Mouse (Mus musculus) liver, embryonic 15.5 days (tissue): ENCODE measurements around the gene Strbp. TPM values are rescaled to one million over a fixed set of nuclear protein-coding genes. Genes with fewer than 3 reads are reported as not detected.

Source experiments
- ATAC-seq: fragments of 200-750 bp; cut with Nextera tagmentation; 2 replicates; pipeline ENCODE4 v1.8.0; 2017; ENCODE audit warnings: moderate number of reproducible peaks, mild to moderate bottlenecking, moderate library complexity; ENCODE audit not compliant: insufficient read depth
- H3K27ac ChIP-seq: fragments of 300-500 bp; sonication (generic); replicated peaks from 2 replicates; pipeline ENCODE4 v1.5.1; 2015; ENCODE audit warnings: mild to moderate bottlenecking, inconsistent platforms
- H3K27me3 ChIP-seq: fragments of 300-500 bp; sonication (generic); 2 replicates; pipeline ENCODE4 v1.6.1; 2015; ENCODE audit warnings: mild to moderate bottlenecking, inconsistent platforms
- H3K36me3 ChIP-seq: fragments of 300-500 bp; sonication (generic); replicated peaks from 2 replicates; pipeline ENCODE4 v1.6.1; 2015; ENCODE audit warnings: moderate library complexity, mild to moderate bottlenecking, inconsistent platforms
- H3K4me1 ChIP-seq: fragments of 300-500 bp; sonication (generic); replicated peaks from 2 replicates; pipeline ENCODE4 v1.6.1; 2015; ENCODE audit warnings: inconsistent platforms
- H3K4me2 ChIP-seq: fragments of 300-500 bp; sonication (generic); 2 replicates; pipeline ENCODE4 v1.6.1; 2015; ENCODE audit warnings: moderate library complexity, mild to moderate bottlenecking, inconsistent platforms
- H3K4me3 ChIP-seq: fragments of 300-500 bp; sonication (generic); replicated peaks from 2 replicates; pipeline ENCODE4 v1.5.1; 2015; ENCODE audit warnings: mild to moderate bottlenecking, inconsistent platforms
- H3K9ac ChIP-seq: fragments of 300-500 bp; sonication (generic); 2 replicates; pipeline ENCODE4 v1.6.1; 2015; ENCODE audit warnings: moderate library complexity, mild to moderate bottlenecking, inconsistent platforms
- H3K9me3 ChIP-seq: fragments of 300-500 bp; sonication (generic); replicated peaks from 2 replicates; pipeline ENCODE4 v1.6.1; 2016; ENCODE audit warnings: inconsistent platforms
- WGBS: fragments of 180-500 bp; shearing (Covaris S2); methylation state at CpG from one replicate; pipeline ENCODE4 v1.1.7; 2015; ENCODE audit warnings: mixed read lengths; ENCODE audit not compliant: insufficient replicate concordance; 5-methylcytosine and 5-hydroxymethylcytosine counted together
- polyA plus RNA-seq: library from polyadenylated mRNA; unstranded; fragments of >200 nt; fragmentation: Nextera tagmentation; extraction: Ambion mirVana; gene quantifications from 2 replicates; pipeline ENCODE4 v1.2.1, GENCODE M21; 2015

Strbp gene
- polyA plus RNA-seq, 1 experiment from 2014 or later, result 11.3 TPM

DNA sequence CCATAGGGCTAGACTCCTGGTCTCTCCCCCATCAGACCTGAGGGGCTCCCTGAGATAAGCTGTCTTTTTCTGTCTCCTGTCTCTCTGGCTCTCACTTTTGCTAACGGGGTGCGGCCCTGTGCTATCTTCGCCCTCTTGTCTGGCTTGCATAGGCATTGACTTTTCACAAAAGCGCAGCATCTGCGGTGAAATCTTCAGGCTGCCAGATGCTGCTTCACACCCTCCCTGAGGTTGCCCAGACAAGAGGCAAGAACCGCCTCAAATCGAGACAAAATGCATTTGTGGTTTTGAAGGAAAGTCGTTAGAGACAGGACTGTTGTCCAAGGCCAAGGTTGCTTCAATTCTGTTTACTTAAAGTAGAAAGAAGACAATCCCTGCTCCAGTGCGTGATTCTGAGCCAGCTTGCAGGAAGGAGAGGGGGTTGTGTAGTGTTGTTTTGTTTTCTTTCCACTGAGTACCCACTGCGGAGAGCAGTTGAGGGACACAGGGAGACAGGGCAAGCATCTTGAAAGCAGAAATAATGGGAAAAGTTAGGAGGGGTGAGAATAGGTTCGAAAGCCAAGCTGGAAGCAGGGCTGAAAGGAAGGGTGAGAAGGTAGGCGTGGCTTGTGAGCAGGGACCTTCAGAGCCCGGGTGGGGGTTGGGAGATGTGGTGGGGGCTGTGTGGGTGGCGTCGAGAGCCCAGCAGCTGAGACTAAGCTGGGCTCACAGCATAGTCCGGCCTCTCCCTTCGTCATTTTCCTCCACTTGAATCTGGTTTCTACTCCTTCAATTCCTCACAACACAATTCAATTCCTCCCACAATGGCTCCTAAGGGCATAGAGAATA, 31.5 kb upstream of the Strbp start:
- Histone ChIP-seq H3K4me3 (no peak overlapping the region), H3K4me1 (peaks cover 12% of the 10 kb centered on the region), H3K4me2 (peak overlapping the region; percentile 34; the same call in 1 of the 2 replicates), H3K27ac (no peak overlapping the region), H3K36me3 (no peaks in the 10 kb centered on the region), H3K27me3 (no peaks in the 10 kb centered on the region), H3K9me3 (no peaks in the 10 kb centered on the region), H3K9ac (no peak overlapping the region)
- 8% methylated on average over 17 of the region's 17 CpGs for WGBS
- ATAC-seq, result no peak

DNA sequence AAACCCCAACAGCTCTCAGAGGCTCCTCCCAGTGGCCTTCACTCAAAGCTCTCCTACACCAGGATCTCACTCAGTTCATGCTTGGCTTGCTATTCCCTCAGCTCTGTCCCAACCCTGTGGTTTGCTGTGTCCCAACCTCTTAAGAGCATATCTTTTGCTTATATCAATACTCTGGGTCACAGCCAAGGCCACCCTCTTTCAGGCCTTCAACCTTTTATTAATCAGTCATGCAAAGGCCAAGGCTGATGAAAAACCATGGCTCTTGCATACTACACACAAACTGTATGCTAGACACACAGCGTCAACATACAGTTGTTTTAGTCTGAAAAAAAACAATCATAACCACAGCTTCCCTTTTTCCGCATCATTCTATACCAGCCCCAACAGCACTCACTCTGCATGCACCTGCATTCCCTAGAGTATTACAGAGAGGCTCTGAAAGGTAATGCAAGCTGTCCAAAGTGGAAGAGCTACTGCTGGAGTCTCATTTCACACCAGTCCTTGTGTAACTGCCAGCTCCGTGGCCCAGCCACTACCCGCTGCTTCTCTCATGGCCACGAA, 27.7 kb upstream of the Strbp start:
- WGBS, result 40% methylated on average over 5 of the region's 5 CpGs
- no peak overlapping the region for H3K4me2 ChIP-seq
- no peak overlapping the region for H3K4me3 ChIP-seq
- H3K9me3 ChIP-seq, result no peaks in the 10 kb centered on the region
- H3K36me3 ChIP-seq, result no peaks in the 10 kb centered on the region
- no peak for ATAC-seq
- H3K27ac ChIP-seq, result no peak overlapping the region
- no peak overlapping the region for H3K9ac ChIP-seq
- H3K27me3 ChIP-seq, result no peaks in the 10 kb centered on the region
- peaks cover 12% of the 10 kb centered on the region for H3K4me1 ChIP-seq

DNA sequence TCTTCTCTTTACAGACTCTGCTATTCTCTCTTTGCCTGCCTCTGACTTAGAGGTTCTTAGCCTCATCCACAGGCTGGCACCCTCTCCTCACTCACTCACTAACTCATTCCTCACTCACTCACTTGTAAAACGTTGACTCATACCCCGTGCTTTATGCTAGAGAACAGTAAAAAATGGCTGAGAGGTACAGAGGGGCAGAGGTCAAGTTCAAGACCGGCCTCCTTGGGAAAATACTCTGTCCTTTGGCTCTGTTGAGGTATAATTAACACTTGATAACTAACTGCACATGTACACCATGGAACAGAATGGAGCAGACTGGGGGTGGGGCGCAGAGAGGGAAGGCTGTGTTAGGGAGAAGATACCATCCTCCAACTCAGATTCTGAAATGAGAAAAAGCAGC, 20.6 kb upstream of the Strbp start:
- Histone ChIP-seq H3K36me3 (no peaks in the 10 kb centered on the region), H3K4me1 (no peaks in the 10 kb centered on the region), H3K4me2 (no peak overlapping the region), H3K4me3 (no peak overlapping the region), H3K27ac (no peak overlapping the region), H3K9ac (no peak overlapping the region), H3K27me3 (no peaks in the 10 kb centered on the region), H3K9me3 (no peaks in the 10 kb centered on the region)
- ATAC-seq, result no peak
- WGBS, result 62% methylated on average over 4 of the region's 4 CpGs

DNA sequence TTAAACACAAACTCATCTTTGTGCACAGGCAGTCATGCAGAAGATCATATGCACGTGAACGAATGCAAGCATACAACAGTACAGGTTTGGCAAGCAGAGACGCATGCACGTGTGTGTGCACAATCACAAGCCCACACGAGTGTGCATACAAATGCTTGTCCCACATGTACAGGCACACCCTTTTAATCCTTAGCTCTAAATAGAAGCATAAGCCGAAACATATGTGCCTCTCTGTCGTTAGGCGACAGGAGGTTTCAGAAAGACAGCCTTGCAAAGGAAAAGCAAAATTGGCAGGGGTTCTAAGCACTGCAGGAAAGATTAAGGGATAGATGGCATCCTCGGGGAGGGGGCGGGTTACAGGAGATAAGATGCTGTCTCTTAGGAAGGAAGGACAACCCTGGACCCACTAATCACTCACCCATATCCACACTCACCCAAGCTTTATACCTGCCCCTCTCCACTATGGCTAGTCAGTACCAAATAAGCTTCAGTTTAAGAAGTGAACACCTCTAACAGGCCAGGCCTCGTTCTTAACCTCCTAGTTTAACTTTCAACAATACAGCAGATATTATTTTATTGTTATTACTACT, 19.9 kb upstream of the Strbp start:
- 69% methylated on average over 11 of the region's 11 CpGs for WGBS
- Histone ChIP-seq H3K27me3 (no peaks in the 10 kb centered on the region), H3K4me3 (no peak overlapping the region), H3K36me3 (no peaks in the 10 kb centered on the region), H3K4me1 (no peaks in the 10 kb centered on the region), H3K27ac (no peak overlapping the region), H3K4me2 (no peak overlapping the region), H3K9ac (no peak overlapping the region), H3K9me3 (no peaks in the 10 kb centered on the region)
- no peak for ATAC-seq

DNA sequence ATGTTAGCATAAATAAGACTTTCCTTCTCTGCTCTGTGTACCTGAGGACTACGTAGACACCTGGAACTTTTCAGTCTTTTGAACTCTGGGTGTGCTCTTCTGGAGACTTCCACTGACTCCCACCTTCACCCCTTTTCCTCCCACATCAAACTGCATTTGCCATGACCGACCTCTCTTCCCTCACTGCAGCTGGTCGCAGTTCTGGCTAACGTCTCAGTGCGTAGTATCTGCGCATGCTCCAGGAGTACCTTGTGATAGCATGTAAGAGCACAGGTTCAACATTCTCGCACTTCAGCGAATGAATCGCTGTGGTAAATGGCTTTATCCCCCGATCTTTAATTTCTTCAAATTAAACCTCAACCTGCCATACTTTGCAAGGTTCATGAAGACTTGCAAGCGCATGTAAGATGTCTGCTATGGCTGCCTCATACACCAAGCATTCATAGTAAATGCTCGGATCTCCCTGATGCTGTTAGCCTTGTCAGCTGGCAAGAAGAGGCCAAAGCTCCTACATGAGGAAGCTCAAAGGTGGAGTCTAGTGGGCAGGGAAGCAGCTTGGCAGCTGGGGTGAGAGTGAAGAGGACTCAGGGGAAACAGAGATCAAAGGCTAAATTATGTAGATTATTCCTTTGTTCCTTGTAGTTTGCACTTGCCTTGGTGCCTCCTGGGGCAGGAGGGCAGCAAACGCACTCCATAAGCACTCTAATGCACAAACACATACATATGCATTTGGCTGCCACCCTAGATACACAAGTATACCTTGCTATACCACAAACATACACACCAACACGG, 19.2 kb upstream of the Strbp start:
- WGBS, result 70% methylated on average over 14 of the region's 14 CpGs
- ATAC-seq, result no peak
- H3K4me3 ChIP-seq, result no peak overlapping the region

DNA sequence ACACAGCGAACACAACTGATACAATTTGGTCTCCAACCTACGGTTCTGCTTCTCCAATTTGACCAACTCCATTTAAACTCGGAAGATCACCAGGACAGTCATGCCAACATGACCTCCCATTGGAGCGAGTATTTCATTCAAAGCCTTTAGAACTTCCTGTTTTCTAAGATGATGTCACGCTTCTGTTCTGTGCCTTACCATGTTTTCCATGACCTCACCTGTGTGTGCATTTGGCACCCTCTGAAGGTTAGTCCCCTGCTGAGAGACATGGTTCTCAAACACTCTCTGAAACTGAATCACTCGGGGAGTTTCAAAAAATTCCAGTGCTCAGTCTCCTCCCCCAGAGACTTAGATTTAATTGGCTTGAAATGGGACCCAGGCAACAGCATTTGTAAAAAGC, 12.6 kb upstream of the Strbp start:
- H3K9me3 ChIP-seq, result no peaks in the 10 kb centered on the region
- no peaks in the 10 kb centered on the region for H3K36me3 ChIP-seq
- H3K4me1 ChIP-seq, result no peaks in the 10 kb centered on the region
- 0 out of 2 replicates have a peak, but pooled peaks cover 5% of the 10 kb centered on the region for H3K27me3 ChIP-seq
- no peak overlapping the region for H3K4me3 ChIP-seq
- no peak for ATAC-seq
- WGBS, result 60% methylated on average over 6 of the region's 6 CpGs
- H3K27ac ChIP-seq, result no peak overlapping the region
- H3K9ac ChIP-seq, result no peak overlapping the region
- no peak overlapping the region for H3K4me2 ChIP-seq

More for the DNA sequence above, 19.2 kb upstream of the Strbp start:
- Histone ChIP-seq H3K27ac (no peak overlapping the region), H3K4me1 (no peaks in the 10 kb centered on the region), H3K27me3 (no peaks in the 10 kb centered on the region), H3K36me3 (no peaks in the 10 kb centered on the region), H3K4me2 (no peak overlapping the region), H3K9ac (no peak overlapping the region), H3K9me3 (no peaks in the 10 kb centered on the region)

DNA sequence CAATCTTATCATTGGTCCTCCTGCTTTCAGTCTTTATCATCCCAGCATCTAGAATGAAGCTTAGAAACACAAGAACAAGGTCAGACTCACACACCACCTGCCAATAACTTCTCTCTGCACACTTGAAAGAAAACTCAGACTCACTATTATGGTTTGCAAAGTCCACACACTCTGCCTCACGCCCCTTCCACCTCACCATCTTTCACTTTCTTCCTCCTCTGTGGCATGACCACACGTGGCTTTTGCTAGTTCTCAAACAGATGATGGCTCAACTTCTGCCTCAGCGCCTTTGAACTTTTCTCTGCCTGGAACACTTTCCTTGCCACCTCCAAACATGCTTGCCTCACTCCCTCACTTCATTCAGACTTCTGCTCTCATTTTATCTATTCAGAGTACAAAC, 11.7 kb upstream of the Strbp start:
- Histone ChIP-seq H3K36me3 (no peaks in the 10 kb centered on the region), H3K4me2 (no peak overlapping the region), H3K4me3 (no peak overlapping the region), H3K9ac (no peak overlapping the region), H3K9me3 (no peaks in the 10 kb centered on the region), H3K4me1 (no peaks in the 10 kb centered on the region), H3K27me3 (0 out of 2 replicates have a peak, but pooled peaks cover 5% of the 10 kb centered on the region), H3K27ac (no peak overlapping the region)
- ATAC-seq, result no peak
- 23% methylated on average over 3 of the region's 3 CpGs for WGBS

DNA sequence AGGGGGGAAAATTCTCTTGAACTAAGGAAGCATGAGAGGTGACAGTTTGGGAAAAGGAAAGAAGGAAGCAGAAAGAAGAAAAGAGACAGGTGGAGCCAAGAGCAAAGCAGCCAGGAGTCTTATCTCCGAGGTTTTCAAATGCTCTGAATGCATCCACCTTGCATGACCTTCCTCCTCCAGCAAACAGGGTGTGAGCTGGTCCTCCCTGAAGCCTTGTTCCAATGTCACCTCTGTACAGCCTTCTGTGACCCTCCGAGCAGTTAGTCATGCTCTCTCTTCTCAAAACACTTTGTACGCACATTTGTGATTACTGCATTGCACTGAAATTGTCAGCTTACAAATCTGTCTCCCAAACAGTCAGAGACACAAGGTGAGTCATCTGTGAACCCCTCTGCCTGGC, 9.4 kb upstream of the Strbp start:
- H3K36me3 ChIP-seq, result no peaks in the 10 kb centered on the region

DNA sequence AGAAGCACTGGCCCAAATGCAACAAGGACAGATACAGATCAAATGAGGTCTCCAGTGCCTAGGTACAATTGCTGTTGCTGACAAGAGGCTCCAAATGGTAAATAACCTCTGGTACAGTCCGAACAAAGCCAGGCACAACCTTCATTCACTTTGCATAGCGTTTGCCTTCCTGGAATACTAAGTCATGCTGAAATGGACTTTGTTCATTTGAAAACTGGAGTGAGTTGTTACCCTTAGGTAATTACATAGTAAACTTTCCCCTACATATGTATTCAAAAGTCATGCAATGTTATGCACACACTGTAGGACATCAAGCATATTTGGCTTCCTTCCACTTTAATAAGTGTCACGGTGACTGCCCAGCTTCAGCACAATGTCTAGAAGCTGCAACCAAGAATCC, 5.2 kb upstream of the Strbp start:
- Histone ChIP-seq H3K4me1 (peaks cover 6% of the 10 kb centered on the region), H3K4me2 (no peak overlapping the region), H3K9ac (no peak overlapping the region), H3K36me3 (no peaks in the 10 kb centered on the region), H3K4me3 (no peak overlapping the region), H3K27me3 (peaks cover 22% of the 10 kb centered on the region), H3K9me3 (no peaks in the 10 kb centered on the region), H3K27ac (no peak overlapping the region)
- ATAC-seq, result no peak
- 47% methylated on average over 3 of the region's 3 CpGs for whole genome bisulfite sequencing

More for the DNA sequence above, 9.4 kb upstream of the Strbp start:
- no peaks in the 10 kb centered on the region for H3K9me3 ChIP-seq
- no peak for ATAC-seq
- no peak overlapping the region for H3K4me3 ChIP-seq
- H3K9ac ChIP-seq, result no peak overlapping the region
- no peak overlapping the region for H3K4me2 ChIP-seq
- no peak overlapping the region for H3K27ac ChIP-seq
- WGBS, result 65% methylated on average over 3 of the region's 3 CpGs
- H3K4me1 ChIP-seq, result no peaks in the 10 kb centered on the region
- H3K27me3 ChIP-seq, result peaks cover 12% of the 10 kb centered on the region; the same call in 1 of the 2 replicates

DNA sequence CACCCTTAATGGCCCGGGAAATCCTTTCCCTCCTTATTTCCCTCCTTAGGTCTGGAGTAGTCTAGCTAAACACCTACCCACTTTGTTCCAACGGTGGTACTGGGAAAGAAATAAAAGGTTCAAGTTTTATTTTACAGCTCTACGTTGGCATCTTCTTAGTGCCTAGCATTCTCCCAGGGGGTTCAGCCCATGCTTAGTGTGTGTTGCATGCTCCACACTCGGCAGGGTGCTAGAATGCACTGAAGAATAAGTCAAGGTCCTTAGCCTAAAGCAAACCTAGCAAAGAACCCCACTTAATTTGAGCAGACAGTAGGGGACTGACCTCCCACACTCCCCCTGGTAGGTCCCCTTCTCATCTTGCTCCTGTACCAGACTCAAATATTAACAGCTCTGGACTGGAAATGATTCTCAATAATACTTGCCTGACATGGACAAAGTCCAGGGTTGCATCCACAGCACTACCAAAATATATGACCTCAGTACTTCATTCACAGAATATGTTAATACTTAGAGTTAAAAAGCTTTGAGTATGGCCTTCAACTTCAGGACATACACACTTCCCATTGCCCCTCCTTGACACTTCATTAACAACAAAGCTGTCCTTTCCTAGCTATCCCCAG, 592 bp upstream of the Strbp start:
- H3K4me3 ChIP-seq, result peak overlapping the region; percentile 90
- no peak overlapping the region for H3K27ac ChIP-seq
- 24% methylated on average over 4 of the region's 4 CpGs for WGBS

More for the DNA sequence above, 592 bp upstream of the Strbp start:
- no peak for ATAC-seq
- no peaks in the 10 kb centered on the region for H3K36me3 ChIP-seq
- H3K27me3 ChIP-seq, result peaks cover 22% of the 10 kb centered on the region
- H3K9ac ChIP-seq, result peak overlapping the region; percentile 89; the same call in 1 of the 2 replicates
- no peaks in the 10 kb centered on the region for H3K9me3 ChIP-seq
- peaks cover 24% of the 10 kb centered on the region for H3K4me1 ChIP-seq
- H3K4me2 ChIP-seq, result peak overlapping the region; percentile 99
